Mouse (Mus musculus): ENCODE measurements around the gene Specc1. TPM values are rescaled to one million over a fixed set of nuclear protein-coding genes. Genes with fewer than 3 reads are reported as not detected.

Specc1 gene
- polyA plus RNA-seq, 1 experiment from 2014 or later: 13.4 TPM

DNA sequence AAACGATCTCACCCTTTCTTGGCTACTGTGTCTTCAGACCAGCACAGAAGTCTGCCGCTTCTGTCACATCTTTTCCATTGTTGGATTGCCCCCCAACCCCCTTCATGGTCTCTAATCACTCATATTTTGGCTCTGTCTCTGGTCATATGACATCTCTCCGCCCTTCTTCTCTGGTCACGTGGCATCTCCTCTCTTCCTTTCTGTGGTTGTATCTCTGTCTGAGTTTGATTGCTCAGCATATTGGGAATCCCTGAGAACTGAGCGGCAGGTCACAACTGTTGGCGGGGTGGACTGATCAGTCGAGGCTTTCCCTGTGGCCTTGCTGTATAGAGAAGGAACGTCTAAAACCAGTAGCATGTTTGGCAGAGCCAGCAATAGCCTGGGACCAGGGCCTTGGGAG, 10.5 kb downstream of the Specc1 start:
- H3K9ac ChIP-seq: no peak overlapping the region
- peaks cover 3% of the 10 kb centered on the region; the same call in 1 of the 2 replicates for H3K27me3 ChIP-seq (ENCODE audit: insufficient read depth, low read length)
- no peak overlapping the region for H3K4me2 ChIP-seq
- no peak for TF ChIP-seq CTCF (IDR thresholded peaks at IDR 0.05; ENCODE audit: low read depth)
- 74% methylated on average over 8 of the region's 8 CpGs for WGBS
- no peaks in the 10 kb centered on the region for H3K9me3 ChIP-seq (ENCODE audit: low read depth, low read length)
- no peaks in the 10 kb centered on the region for H3K36me3 ChIP-seq (ENCODE audit: insufficient read depth)
- H3K27ac ChIP-seq (ENCODE audit: low read depth): no peak overlapping the region
- DNase-seq (no peak), ATAC-seq (ENCODE audit: insufficient read depth) (no peak)
- H3K4me3 ChIP-seq (ENCODE audit: low read depth, low read length): no peak overlapping the region
- no peaks in the 10 kb centered on the region for H3K4me1 ChIP-seq (ENCODE audit: insufficient read depth)

DNA sequence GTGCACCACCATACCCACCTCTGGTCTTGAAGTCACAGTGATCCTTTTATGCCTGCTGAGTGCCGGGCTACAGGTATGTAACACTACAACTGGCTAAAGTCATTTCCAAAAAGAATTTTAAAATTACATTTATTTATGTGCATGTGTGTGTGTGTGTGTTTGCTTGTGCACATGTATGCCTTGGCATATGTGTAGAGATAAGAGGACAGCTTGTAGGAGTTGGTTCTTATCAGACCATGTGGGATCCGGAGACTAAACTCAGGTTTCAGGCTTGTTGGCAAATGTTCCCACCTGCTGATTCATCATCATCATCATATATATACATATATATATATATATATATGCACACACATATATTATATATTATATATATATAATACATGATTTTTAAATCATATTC, 12.3 kb downstream of the Specc1 start:
- Histone ChIP-seq H3K27me3 (ENCODE audit: insufficient read depth, low read length) (peaks cover 3% of the 10 kb centered on the region; the same call in 1 of the 2 replicates), H3K27ac (ENCODE audit: low read depth) (no peak overlapping the region), H3K4me1 (ENCODE audit: insufficient read depth) (peaks cover 1% of the 10 kb centered on the region; the same call in 1 of the 2 replicates), H3K9me3 (ENCODE audit: low read depth, low read length) (no peaks in the 10 kb centered on the region), H3K9ac (no peak overlapping the region), H3K4me3 (ENCODE audit: low read depth, low read length) (no peak overlapping the region), H3K36me3 (ENCODE audit: insufficient read depth) (no peaks in the 10 kb centered on the region), H3K4me2 (no peak overlapping the region)
- TF ChIP-seq CTCF (IDR thresholded peaks at IDR 0.05; ENCODE audit: low read depth): no peak
- no peak for DNase-seq
- WGBS: 80% methylated on average over 2 of the region's 2 CpGs
- no peak for ATAC-seq (ENCODE audit: insufficient read depth)

DNA sequence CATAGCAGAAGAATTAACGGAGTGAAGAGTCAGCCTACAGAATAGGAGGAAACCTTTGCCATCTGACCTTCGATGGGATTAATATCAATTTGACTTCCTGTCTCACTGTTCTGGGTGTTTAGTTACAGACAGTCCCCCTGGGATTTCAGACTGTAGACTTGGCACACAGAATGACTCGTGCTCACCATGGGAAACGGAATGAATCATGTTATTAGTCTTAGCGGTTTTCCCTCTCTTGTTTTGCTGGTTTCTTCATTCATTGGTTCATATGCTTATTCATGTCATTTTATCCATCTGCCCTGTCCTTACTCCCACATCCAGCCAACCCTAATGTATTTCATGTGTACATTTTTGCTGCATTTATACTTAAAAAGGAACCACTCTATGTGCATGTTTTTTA, 14.3 kb downstream of the Specc1 start:
- TF ChIP-seq CTCF (IDR thresholded peaks at IDR 0.05; ENCODE audit: low read depth): no peak
- H3K4me1 ChIP-seq (ENCODE audit: insufficient read depth): peaks cover 3% of the 10 kb centered on the region; the same call in 1 of the 2 replicates
- 36% methylated on average over 5 of the region's 5 CpGs for WGBS
- no peaks in the 10 kb centered on the region for H3K9me3 ChIP-seq (ENCODE audit: low read depth, low read length)
- H3K9ac ChIP-seq: no peak overlapping the region
- H3K27me3 ChIP-seq (ENCODE audit: insufficient read depth, low read length): peaks cover 3% of the 10 kb centered on the region; the same call in 1 of the 2 replicates
- H3K27ac ChIP-seq (ENCODE audit: low read depth): no peak overlapping the region
- H3K4me2 ChIP-seq: no peak overlapping the region
- ATAC-seq (ENCODE audit: insufficient read depth) (no peak), DNase-seq (peak; percentile 17)
- no peak overlapping the region for H3K4me3 ChIP-seq (ENCODE audit: low read depth, low read length)
- no peaks in the 10 kb centered on the region for H3K36me3 ChIP-seq (ENCODE audit: insufficient read depth)

DNA sequence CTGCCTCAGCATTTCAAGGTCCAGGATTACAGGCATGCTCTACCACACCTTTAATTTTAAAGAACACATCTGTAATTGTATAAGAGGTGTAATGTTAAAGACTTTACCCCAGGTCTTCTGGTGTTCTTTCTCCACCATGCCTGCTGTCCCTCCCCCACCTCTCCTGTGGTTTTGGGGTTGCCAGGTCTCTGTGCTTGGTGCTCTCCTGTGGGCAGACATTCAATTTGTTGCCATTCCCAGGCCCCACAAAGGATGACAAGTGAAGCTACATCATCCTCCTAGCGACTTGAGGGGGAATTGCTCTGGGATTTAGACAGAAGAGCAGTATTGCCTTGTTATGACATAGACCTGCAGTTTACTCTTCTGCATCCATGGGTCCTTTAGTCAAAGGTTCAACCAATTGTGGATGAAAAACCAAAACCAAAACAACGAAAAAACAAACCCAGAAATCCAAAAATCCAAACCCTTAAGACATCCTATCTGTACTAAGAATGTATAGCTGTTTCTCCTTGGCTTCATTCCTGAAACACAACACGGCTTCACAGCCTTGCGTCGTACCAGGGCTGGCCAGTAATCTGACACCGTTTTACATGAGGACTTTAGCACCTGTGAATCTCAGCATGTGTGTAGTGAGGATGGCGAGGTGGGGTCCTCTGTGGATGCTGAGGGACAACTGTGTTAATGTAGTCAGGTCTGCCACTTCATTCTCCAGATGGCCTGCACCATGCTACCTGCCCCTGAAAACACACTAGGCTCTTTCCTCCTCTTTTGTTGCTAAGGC, 15.1 kb downstream of the Specc1 start:
- 41% methylated on average over 7 of the region's 7 CpGs for WGBS
- no peaks in the 10 kb centered on the region for H3K9me3 ChIP-seq (ENCODE audit: low read depth, low read length)

DNA sequence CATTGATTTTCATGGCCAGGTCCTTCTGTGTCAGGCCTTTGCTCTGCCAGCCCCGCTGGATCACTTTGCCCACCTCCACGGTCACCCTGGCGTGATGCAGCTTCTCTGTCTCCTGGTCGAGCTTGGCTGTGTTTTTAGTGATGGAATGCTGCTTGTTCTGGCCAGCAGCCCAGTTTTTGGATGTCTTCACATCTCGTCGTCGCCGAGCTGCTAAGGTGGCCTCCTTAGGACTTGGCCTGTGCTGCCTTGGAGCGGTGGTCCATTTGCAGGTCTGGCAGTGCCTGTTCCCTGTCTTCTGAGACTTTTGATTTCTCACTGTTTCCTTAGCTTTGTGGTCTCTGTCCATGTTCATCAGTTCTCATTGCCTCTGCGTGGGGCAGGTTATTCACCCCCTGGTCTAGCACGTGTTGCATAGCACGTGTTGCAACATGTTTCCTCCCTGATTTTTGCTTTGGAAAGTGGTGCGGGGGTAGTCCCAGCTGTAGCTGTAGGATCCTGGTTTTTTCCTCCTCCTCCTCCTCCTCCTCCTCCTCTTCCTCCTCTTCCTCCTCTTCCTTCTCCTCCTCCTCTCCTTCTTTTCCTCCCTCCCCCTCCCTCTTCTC, 17.6 kb downstream of the Specc1 start:
- 41% methylated on average over 13 of the region's 13 CpGs for WGBS
- Histone ChIP-seq H3K4me1 (ENCODE audit: insufficient read depth) (peaks cover 3% of the 10 kb centered on the region; the same call in 1 of the 2 replicates), H3K27me3 (ENCODE audit: insufficient read depth, low read length) (peaks cover 3% of the 10 kb centered on the region; the same call in 1 of the 2 replicates), H3K9me3 (ENCODE audit: low read depth, low read length) (no peaks in the 10 kb centered on the region), H3K4me2 (no peak overlapping the region), H3K4me3 (ENCODE audit: low read depth, low read length) (no peak overlapping the region), H3K27ac (ENCODE audit: low read depth) (no peak overlapping the region), H3K9ac (no peak overlapping the region), H3K36me3 (ENCODE audit: insufficient read depth) (no peaks in the 10 kb centered on the region)
- no peak for TF ChIP-seq CTCF (IDR thresholded peaks at IDR 0.05; ENCODE audit: low read depth)
- ATAC-seq (ENCODE audit: insufficient read depth) (no peak; the same call in 1 of the 2 replicates), DNase-seq (peak; percentile 57)

More for the DNA sequence above, 15.1 kb downstream of the Specc1 start:
- Histone ChIP-seq H3K9ac (no peak overlapping the region), H3K4me3 (ENCODE audit: low read depth, low read length) (no peak overlapping the region), H3K27me3 (ENCODE audit: insufficient read depth, low read length) (peaks cover 3% of the 10 kb centered on the region; the same call in 1 of the 2 replicates), H3K4me2 (no peak overlapping the region), H3K27ac (ENCODE audit: low read depth) (no peak overlapping the region), H3K4me1 (ENCODE audit: insufficient read depth) (peaks cover 3% of the 10 kb centered on the region; the same call in 1 of the 2 replicates), H3K36me3 (ENCODE audit: insufficient read depth) (no peaks in the 10 kb centered on the region)
- no peak for ATAC-seq (ENCODE audit: insufficient read depth)
- DNase-seq: no peak
- no peak for TF ChIP-seq CTCF (IDR thresholded peaks at IDR 0.05; ENCODE audit: low read depth)

DNA sequence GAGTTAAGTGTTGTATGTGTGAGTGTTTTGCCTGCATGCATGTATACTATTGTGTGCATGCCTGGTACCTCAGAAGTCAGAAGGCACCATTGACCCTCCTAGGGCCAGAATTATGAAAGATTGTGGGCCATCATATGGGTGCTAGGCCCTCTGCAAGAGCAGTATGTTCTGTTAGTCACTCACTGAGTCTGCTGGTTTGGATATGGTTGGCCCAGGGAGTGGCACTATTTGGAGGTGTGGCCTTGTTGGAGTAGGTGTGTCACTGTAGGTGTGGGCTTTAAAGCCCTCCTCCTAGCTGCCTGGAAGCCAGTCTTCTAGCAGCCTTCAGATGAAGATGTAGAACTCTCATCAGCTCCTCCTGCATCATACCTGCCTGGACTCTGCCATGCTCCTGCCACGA, 19.2 kb downstream of the Specc1 start:
- Histone ChIP-seq H3K9me3 (ENCODE audit: low read depth, low read length) (no peaks in the 10 kb centered on the region), H3K4me2 (no peak overlapping the region), H3K9ac (no peak overlapping the region), H3K36me3 (ENCODE audit: insufficient read depth) (no peaks in the 10 kb centered on the region), H3K4me3 (ENCODE audit: low read depth, low read length) (no peak overlapping the region), H3K27ac (ENCODE audit: low read depth) (no peak overlapping the region), H3K4me1 (ENCODE audit: insufficient read depth) (peaks cover 3% of the 10 kb centered on the region; the same call in 1 of the 2 replicates), H3K27me3 (ENCODE audit: insufficient read depth, low read length) (peaks cover 3% of the 10 kb centered on the region; the same call in 1 of the 2 replicates)
- DNase-seq (no peak), ATAC-seq (ENCODE audit: insufficient read depth) (no peak)
- TF ChIP-seq CTCF (IDR thresholded peaks at IDR 0.05; ENCODE audit: low read depth): no peak
- WGBS: 83% methylated on average over 1 of the region's 1 CpGs

DNA sequence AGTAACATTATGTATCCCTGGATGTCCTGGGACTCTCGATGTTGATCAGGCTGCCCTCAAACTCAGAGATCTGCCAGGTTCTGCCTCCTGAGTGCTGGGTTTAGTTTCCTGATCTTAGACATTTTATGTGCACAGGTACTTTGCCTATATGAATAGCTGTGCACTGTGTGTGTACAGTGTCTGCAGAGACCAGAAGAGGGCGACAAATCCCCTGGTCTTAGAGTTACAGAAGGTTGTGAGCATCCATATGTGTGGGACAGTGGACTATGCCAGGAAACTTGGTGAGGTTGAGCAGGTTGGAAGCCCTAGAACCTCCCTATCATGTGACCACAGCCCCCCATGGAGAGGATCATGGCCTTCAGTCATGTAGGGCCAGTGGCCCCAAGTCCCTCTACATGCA, 24.7 kb downstream of the Specc1 start:
- Histone ChIP-seq H3K27me3 (ENCODE audit: insufficient read depth, low read length) (no peaks in the 10 kb centered on the region), H3K9ac (no peak overlapping the region), H3K9me3 (ENCODE audit: low read depth, low read length) (no peaks in the 10 kb centered on the region), H3K4me2 (no peak overlapping the region), H3K27ac (ENCODE audit: low read depth) (no peak overlapping the region), H3K4me1 (ENCODE audit: insufficient read depth) (no peaks in the 10 kb centered on the region), H3K4me3 (ENCODE audit: low read depth, low read length) (no peak overlapping the region), H3K36me3 (ENCODE audit: insufficient read depth) (no peaks in the 10 kb centered on the region)
- peak; percentile 32 for TF ChIP-seq CTCF (IDR thresholded peaks at IDR 0.05; ENCODE audit: low read depth)
- no peak for ATAC-seq (ENCODE audit: insufficient read depth)
- WGBS: 68% methylated on average over 2 of the region's 2 CpGs
- DNase-seq: no peak

All from lung, embryonic 14.5 days (tissue).